Mouse (Mus musculus): Measurements from ENCODE around the gene M1ap. TPM values are rescaled to one million over a fixed set of nuclear protein-coding genes. Genes with fewer than 3 reads are reported as not detected.

Gene M1ap
- total RNA-seq, 2 experiments from 2014 or later = not detected

DNA sequence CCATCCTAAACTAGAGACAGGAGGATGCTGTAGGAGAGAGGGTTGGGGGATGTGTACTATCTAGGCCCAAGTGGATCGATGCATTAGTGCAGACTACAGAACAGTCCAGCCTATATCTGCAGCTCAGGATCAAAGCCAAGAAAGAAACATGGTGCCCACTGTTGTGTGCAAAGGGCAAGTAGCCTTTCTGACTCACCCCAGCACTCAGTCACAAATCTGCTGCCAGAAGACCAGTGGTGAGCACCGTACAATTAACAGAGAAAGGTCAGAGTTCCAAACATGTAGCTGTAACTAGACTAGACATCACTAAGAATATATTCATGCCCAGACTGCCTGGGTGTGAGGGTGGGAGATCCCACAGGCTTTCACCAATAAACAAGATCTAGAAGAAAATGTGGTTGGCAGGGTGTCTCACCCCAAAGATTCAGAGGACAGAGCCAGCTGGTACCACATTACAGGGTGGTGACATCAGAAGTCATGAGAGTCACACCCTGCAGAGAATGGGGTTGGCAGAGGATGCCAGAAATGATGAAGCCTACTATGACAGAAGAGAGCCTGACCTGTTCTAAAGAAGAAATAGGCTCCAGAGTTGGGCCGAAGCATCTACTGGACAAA lies 12.0 kb upstream of the M1ap start:
- no peak for DNase-seq (ENCODE audit: low spot score in 2 of 2)

DNA sequence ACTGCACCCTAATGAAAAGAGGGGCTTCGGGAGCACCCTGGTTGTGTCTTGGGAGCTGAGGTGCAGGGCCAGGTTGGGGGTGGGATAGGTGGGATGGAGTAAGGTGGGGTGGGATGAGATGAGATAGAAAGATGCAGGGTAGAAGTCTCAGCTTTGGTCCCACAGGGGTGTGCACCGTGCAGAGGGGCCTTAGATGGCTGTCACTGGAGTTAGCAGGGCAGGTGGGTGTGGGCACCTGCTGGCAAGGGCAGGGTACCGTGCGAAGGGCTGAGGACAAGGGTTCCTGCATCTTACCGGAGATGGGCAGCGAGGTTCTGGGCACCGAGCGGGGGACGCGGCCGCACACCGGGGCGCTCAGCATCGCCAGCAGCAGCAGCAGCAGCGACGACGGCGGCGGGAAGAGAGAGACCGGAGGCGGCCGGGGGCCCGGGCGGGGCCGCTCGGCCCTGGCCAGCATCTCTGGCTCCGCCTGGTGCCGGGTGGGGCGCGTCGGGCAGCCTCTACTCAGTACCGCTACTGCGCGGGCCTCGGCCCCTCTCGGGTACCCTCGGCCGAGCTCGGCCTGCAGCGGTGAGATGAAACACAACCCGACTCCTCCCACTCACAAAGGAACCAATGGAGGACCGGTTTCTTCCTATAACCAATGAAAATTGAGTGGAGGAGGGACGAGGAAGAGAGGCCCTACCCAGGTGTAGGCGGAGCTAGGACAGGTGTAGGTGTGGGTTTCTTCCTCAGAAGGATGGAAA lies 7.4 kb upstream of the M1ap start, which contains the start of gene Sema4f:
Gene Sema4f (minus strand): TSS at position 603 of the 746 bp plus-strand sequence.
- DNase-seq (ENCODE audit: low spot score in 2 of 2) = peak; percentile 69 to 81

DNA sequence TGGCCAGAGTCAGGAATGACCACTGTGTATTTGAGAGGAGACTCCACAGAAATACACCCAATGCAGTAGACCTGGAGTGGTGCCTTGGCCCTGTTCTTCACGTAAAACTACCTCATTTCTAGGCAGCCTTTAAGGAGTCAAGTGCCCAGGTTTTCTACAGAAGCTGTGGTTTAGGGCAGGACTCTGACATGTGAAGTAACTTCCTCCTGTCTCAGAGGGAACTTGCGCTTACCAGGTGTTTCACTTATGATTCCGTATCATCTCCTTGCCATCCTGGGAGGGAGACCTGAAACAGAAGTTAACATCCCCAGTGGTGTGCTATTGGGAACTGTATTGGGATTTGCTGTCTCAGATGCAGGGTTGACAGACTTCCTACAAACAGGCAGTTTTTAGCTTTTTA lies 5.9 kb upstream of the M1ap start:
- no peak for DNase-seq (ENCODE audit: low spot score in 2 of 2)

DNA sequence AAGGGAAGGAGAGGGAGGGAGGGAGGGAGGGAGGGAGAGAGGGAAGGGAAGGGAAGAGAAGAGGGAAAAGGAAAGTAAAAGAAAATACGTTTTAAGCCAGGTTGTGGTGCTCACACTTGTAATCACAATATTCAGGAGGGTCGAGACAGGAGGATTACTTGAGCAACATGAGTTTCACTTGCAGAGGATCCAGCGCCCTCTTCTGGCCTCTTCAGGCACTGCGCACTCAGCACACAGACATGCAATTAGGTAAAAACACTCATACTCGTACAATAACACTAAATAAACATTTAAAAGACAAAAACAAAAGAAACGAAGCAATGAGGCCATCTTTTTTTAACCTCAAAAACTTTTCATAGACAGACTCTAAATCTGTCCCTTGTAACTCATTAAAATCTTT lies 952 bp upstream of the M1ap start:
- no peak for DNase-seq (ENCODE audit: low spot score in 2 of 2)

DNA sequence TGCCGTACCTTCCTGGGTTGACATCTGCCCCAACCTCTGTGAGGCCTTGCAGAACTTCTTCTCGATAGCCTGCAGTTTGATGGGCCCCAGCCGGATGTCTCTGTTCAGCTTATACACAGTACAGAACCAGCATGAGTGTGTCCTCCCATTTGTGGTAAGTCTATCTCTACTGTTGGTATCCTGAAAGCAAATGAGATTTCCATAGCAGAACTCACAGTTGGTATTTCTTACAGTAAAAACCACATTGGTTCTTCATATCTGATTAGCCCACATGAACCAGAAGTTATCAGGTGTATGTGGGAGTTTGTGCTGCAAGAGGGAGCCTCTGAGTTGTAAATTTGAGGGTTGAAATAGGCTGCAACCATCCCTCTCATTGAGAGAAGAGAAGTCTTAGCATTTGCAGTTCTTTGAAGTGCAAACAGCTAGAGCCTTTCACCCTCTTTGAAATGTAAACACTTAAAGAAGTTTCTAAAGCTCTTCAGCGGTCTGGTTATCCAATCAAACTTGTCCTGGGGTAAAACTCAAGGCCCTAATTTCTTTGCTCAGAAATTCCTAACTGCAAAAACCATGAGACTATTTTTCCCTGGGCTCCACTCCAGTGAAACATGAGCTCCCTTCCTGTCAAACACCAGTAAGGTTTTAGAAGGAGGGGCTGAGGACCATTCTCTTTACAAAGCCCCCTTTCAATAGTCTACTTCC lies 10.0 kb downstream of the M1ap start:
- no peak for DNase-seq (ENCODE audit: low spot score in 2 of 2)

DNA sequence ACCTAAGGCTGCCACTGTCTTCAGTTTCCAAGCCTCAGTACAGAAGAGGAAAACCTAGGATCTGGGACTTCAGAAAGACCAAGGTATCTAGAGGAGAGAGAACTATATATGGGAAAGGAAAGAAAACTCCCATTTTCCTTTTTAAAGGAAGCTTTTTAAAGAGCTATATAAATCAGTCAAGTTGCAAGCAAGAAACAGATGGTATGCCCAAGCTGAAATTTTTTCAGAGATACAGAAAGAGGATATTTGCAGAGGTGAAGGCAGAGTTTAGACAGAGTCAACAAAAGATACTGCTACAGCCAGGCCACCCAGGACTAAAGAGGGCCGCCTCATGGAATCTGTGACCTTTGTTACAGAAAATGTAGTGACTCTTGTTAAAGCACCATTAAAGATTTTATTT lies 15.0 kb downstream of the M1ap start:
- no peak for DNase-seq (ENCODE audit: low spot score in 2 of 2)

DNA sequence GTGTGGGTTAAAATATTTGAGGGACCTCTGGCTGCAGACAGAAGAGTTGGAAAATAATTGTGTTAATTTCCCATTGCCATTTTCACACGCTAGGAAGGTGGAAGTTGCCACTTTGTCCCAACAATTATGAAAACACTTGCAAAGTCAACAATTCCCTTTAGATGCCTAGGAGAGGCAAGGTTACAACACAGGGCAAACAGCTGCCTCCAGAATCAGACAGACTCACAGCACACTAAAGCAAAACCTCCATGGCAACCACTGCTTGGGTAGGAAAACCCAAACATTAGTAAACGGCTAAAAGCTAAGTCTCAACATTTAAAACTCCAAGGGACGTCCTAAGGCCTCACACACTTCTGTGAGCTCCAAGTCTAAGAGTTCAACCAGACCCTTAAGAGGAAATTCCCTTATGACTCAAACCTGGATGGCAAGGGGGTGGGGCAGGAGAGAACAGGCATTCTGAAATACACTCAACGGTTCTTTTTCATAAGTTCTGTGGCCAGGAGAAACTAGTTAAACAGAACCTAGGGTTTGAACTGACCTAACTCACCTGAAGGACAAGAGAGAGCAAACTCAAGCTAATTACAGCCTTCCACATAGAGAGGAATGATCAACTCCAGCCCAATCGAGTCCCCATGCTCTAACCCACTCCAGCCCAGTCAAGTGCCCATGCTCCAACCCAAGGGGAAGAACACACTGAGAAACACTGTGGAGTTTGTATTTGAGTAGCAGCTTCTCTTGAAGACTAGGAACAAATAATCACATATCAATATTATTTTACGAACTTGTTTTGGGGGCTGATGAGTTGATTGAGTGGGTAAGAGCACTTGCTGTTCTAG lies 22.8 kb downstream of the M1ap start:
- DNase-seq (ENCODE audit: low spot score in 2 of 2) = no peak

DNA sequence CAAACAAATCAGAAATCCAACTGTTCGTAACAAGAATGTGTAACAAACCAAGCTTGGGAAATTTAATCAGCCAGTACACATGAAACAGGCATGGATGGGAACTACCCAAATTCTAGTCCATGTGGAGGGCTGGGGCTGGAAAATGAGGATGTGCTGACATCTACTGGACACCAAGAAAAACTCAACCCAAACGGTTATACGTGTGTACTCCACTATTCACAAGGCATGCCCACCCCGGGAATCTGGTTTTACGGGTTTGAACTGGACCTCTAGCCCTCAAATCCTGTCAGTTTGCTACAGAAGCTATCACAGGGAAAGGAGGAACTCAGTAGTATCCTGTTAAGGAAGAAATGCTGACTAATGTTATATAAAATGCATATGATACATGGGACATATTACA lies 24.3 kb downstream of the M1ap start:
- peak; percentile 52 to 70 for DNase-seq (ENCODE audit: low spot score in 2 of 2)

DNA sequence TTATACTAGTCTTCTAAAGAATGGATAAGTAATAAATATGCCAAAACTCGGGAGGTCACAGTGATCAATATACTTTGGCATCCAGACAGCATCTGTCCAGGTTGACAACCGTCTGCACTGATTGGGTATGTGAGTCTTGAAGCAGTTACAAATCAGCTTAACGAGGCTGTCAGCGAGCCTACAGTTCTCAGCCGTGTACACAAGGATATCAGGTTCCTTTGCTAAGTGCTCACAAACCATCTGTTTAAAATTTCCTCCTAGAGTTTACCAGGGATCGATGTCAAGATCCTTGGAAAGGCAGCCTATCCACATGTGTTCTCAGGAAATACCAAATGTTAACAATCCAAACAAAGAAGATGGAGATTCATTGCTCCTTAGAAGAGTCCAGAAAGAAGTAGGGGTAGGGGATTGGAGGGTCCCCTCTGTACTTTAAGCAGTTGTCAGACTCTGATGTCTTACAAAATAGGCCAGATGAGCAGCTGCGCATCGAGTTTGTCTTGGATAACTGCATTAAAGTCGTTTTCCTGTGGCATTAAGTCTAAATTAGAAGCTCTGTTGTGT lies 40.8 kb downstream of the M1ap start:
- DNase-seq (ENCODE audit: low spot score in 2 of 2) = no peak

DNA sequence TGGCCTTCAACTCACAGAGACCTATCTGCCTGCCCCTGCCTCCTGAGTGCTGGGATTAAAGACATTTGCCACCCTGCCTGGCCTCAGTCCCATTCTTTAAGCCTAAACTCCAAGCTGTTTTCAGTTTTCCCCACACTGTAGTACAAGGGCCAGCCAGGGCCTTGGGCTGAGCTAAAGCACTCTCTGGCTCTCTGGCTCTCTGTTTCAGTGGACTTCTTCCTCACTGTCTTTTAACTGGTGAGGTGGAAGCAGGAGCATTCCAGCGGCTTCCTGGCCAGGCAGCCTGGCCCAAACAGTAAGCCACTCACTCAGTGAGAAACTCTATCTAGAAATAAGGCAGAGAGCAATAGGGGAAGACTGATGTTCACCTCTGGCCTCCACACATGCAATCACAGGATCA lies 47.0 kb downstream of the M1ap start:
- no peak for DNase-seq (ENCODE audit: low spot score in 2 of 2)

DNA sequence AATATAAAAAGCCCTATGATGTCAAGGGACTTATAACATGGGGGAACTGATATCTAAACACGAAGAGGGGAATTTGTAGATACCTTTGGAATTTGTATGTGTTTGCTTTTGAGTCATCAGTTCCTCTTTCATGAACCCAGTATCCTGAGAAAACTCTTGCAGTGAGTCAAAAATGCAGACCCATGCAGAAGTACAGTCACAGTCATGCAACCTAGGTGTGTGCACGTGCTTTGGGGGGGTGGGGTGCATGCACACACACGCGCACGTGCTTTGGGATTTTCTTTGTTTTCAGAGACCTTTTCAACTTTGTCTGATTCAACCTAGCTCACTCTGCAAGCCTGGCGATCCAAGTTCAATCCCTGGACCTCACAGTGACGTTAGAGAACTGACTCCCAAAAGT lies 47.7 kb downstream of the M1ap start:
- no peak for DNase-seq (ENCODE audit: low spot score in 2 of 2)

DNA sequence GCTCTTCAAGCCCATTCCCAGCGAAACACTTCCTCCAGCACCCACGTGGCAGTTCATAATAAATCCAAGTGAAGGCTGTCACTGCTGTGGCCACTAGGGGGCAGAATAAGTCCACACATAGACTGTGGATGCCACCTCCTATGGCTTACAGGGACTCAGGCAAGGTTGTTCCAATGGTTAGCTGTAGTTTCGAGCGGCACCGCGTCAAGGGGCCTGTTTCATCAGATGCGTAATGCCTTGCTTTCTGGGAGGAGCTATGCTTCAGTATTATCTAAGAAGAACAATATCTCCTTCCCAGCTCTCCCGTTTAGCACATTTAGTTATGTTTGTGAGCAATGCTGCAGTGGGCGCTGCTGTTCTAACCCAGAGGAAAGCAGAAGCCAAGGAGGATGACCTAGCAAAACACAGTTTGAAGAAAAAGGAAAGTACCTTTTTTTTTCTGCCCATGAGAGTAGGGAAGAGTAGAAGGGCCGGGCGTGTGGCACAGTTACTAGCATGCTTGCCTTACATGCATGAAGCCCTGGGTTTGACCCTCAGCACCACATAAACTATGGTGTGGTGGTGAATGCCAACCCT lies 50.1 kb downstream of the M1ap start:
- peak; percentile 90 to 92 for DNase-seq (ENCODE audit: low spot score in 2 of 2)

DNA sequence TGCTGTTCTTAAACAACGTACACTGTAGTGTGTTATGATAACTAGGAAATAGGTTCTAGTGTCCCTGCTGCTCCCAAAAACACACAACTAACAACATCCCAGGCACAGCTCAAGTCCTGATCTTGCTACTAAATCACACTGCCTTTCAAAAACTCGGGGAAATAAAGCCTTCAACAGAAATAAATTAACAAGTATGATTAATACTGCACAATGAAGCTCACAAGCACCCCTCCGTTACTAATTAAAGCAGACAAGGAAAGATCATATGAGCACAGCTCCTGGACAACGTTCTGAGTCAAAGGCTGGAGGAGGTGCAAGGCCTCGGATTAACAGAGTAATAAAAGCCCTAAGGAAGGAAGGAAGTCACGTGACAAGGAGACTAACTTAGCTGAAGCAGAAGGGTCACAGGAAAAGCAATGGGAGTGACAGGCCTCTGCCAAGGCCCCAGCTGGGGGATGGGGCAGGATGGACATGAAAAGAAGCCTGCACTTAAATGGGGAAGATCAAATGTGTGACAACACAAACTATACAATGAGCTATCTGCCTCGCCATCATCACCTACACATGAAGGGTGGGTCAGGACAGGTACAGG lies 50.9 kb downstream of the M1ap start:
- no peak for DNase-seq (ENCODE audit: low spot score in 2 of 2)

DNA sequence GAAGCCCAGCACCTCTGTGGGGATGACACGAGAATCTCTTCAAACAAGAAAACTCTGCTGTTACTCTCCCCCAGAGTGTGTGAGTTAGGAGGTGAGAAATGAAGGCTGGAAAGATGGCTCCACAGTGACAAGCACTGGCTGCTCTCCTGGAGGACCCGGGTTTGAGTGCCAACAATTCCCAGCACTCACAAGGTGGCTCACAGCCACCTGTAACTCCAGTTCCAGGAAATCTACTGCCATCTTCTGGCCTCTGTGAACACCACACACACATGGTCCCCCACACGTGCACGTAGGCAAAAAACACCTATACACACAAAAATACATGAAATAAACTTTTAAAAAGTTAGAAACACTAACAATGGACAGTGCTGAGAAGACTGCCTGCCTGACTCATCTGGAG lies 51.6 kb downstream of the M1ap start:
- DNase-seq (ENCODE audit: low spot score in 2 of 2) = no peak

DNA sequence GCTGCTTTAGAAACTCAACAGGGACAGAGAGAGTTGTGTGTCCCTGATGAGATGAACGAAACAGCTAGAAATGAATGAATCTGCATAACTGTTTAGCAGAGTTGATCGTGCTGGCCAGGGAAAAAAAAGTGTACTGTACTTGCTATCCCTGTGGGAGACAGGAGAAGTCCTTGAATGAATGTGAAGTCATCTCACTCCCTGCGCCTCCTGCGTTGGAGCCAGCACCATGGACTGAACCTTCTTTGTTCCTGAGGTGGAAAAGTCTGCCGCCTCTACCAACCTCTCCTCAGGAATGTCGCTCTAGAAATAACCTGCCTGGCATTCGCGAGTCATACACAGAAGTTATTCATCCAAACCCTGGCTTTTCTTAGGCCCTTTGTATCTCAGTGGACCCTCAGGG lies 53.3 kb downstream of the M1ap start:
- no peak for DNase-seq (ENCODE audit: low spot score in 2 of 2)

DNA sequence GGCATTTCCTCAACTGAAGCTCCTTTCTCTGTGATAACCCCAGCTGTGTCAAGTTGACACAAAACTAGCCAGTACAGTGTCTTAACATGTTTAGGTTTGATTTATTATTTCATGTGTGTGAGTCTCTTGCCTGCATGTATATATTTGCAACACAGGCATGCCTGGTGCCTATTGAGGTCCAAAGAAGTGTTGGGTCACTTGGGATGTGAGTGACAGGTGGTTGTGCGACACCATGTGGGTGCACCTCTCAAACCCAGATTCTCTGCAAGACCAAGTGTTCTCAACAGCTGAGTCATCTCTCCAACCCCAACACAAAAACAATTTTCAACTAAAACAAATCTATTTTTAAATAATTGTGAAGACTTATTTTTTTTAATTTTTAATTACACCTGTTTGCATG lies 56.4 kb downstream of the M1ap start:
- DNase-seq (ENCODE audit: low spot score in 2 of 2) = no peak

DNA sequence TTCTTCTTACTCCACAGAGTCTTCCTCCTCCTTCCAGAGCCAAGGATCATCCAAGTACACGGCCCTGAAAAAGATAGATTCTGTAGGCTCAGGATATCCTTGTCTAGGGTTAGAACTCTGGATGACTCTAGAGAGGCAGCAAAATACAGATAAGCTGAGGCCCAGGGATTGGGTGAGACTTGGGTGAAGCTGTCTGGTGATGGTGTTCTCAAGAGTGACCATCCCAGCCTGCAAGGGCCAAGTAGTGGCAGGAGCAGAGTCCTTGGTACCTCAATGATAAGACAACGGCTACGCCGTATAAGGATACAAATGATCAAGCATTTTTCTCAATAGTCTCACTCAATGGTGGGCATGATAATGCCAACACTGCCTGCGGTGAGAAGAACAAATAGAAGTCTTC lies 57.1 kb downstream of the M1ap start:
- DNase-seq (ENCODE audit: low spot score in 2 of 2) = no peak

DNA sequence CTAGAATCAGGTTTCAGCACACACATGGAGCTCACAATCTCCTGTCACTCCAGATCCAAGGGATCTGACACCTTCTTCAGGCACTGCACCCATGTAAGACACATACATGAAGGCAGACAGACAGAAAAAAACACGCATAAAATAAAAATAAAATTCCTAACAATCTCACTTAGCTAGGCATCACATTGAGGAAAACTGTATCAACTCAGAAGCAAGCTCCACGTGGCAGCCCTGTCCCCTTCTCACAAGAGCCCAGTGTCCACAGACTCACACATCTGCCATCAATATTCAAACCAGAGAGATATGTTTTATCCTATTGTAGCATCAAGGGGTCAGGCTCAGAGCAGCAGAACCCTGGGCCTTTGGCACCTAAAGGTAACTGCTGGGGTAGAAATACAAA lies 57.6 kb downstream of the M1ap start:
- no peak for DNase-seq (ENCODE audit: low spot score in 2 of 2)

DNA sequence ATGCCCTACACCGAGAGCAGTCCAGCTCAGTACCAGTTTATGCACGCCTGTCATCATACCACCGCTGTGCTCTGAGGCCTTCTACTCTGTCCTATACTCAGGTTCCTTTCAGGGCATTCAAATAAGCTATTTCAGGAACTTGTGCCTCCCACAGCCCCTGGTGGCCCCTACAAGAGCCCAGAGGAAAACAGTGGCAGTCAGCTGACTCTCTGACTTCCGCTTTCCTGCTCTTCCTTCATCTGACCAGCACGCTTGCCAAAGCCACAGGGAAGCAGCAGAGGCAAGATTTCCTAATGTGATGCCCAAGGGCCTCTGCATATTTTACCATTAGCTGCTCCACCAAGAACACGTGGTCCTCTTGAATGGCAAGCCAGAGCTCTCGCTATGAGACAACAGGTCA lies 58.2 kb downstream of the M1ap start:
- DNase-seq (ENCODE audit: low spot score in 2 of 2) = no peak

DNA sequence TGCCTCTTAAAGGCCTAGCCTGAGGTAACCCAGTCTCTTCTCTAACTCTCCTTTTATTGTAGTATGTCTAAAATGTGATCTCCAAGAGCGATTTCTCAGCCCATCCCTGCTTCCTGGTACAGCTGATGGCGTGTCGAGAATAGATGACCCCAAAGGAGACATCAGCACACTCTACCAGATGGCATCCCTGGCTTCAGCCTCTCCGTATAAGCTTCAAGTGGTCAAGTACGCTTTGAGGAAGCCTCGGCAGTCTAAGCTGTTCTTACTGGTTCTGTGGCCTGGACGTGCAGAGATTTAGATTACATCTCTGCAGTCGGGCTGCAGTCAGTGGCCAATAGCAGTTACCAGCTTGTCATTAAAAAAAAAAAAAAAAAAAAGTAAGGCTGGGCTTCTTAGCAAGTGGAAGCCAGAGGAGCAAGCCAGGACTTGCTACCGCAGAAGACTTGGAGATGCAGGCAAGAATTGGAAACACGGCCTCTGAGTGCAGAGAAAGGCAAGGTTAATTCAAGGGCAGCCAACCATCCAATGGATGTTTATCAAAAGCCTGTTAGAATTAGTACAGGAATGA lies 58.8 kb downstream of the M1ap start:
- no peak for DNase-seq (ENCODE audit: low spot score in 2 of 2)
